Mouse (Mus musculus) urinary bladder, postnatal 14 days (tissue): ENCODE data around the gene Lrrc46.

Experiments used
- DNase-seq: peaks from one replicate; pipeline ENCODE4 v3.0.0; 2021; ENCODE audit warnings: low spot score

Lrrc46 gene

GRCm38 (mm10) chr11:97049492-97050085 lies 8.4 kb upstream of the Lrrc46 start:
- no peak for DNase-seq

- DNase-seq = no peak
Observed at GRCm38 (mm10) chr11:97048090-97048650, 7.0 kb upstream of the Lrrc46 start.

DNA sequence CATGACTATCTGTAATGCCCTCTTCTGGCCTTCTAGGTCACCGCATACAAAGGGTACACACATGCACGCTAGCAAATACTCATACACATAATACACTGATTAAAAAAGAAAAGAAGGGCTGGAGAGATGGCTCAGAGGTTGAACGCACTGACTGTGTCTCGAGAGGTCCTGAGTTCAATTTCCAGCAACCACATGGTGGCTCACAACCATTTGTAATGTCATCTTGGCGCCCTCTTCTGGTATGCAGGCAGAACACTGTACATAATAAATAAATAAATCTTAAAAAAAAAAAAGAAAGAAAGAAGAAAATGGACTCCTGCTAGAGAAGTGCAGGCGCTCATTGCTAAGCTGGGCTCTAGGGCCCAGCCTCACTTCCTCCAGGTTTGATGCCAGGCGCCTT lies 4.7 kb upstream of the Lrrc46 start:
- no peak for DNase-seq

- no peak for DNase-seq
Observed at GRCm38 (mm10) chr11:97044902-97045301, 3.7 kb upstream of the Lrrc46 start.

GRCm38 (mm10) chr11:97040301-97041021 lies 746 bp downstream of the Lrrc46 start:
- no peak for DNase-seq

GRCm38 (mm10) chr11:97038881-97039280 lies 2.3 kb downstream of the Lrrc46 start:
- no peak for DNase-seq

DNA sequence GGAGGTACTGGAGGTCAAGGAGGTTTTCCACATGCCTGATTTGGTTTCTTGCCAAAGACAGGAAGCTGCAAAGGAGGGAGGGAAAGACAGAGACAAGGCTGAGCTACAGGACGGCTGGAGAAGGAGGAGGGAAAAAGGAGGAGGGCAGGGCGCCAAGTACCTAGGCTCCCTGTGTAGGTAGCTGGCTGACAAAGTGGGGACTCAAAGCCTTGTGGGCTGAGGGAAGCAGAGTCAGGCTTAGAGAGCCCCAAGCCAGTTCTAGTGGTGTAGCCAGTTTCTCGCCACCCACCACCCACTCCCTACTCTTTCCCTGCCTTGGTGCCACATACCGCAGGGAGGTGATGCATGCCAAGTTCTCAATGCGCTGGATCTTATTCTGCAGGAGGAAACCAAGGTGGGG lies 5.1 kb downstream of the Lrrc46 start:
- DNase-seq = no peak

DNA sequence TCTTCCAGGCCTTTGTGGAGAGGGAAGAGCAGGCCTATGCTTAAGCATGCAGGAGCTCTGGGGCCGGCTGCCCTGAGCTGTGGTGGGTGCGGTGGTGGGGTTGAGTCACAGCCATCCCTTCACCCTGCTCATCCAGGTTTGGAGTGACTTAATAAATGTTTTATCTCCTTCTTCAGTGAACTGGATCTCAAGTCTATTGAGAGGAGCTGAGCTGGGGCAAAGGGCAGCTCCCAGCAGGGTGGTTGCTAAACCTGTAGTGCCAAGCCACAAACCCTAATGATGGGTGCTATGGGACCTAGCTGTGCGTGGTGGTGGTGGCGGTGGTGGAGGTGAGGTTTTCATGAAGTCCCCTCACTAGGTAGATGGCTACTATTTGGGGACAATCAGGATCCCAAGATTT lies 7.4 kb downstream of the Lrrc46 start:
- DNase-seq = no peak

DNA sequence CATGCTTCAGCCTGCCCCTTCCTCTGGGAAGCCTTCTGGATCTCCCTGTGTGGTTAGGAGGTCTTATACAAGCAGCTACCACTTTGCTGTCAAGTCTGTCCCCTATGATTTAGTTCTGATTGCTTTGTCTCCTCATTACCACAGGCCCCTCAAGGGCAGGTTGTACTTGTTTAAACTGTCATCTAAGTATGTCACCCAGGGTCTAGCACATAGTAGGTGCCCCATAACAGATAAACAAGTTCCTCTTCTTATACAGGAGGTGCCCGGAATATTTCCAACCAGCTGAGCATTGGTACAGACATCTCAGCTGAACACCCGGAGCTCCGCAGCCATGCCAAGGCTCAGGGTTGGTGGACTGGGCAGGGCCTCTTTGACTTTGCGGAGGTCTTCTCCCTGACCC lies 8.7 kb downstream of the Lrrc46 start:
- DNase-seq = no peak

DNA sequence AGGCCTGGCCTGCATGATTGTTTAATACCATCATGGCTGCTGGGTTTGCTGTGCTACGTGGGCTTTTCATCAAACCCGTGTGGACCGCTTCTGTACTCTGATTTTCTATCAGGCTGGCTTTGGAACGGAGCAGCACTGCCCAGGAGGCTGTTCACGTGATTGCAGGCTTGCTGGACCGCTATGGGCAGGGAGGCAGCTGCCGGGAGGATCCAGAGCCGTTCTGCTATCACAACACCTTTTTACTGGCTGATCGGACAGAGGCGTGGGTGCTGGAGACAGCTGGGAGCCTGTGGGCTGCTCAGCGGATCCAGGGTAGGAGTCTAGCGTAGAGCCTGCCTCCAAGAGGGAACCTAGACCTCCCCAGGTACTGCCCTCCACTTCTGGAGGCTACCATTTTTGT lies 9.2 kb downstream of the Lrrc46 start:
- no peak for DNase-seq

- no peak for DNase-seq
Observed at GRCm38 (mm10) chr11:97030426-97030825, 10.8 kb downstream of the Lrrc46 start.

- DNase-seq = peak; percentile 80
Observed at GRCm38 (mm10) chr11:97029686-97030417, 11.4 kb downstream of the Lrrc46 start, which contains the start of gene Scrn2. Gene Scrn2 (plus strand): TSS chr11:97029938.

DNA sequence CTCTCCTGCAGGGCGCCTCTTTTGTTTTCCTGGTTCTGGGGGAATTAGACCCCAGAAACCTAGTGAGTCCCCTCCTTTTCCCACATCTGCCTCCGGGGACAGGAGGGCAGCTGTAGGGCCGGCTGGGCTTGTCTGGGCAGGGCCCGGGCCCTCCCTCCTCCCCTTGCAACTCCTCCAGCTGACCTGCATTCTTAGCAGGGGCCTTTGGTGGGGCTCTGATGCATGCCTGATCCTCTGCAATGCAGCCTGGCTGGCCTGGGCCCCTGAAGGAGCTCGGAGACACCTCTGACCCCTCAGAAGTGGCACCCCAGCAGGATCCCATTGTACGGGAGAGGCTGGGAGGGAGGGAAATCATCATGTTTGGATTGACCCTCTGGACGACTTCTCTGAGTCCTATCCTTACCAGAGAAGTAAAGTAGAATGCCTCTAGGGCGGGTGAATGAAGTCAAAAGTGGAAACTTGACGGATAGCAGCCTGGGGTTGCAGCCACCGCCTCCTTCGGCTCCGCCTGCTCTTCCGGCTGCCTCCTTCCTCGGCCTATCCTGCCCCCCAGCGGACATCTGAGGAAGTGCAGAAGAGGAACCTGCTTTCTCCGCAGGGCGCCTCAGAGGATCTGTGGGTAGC lies 15.4 kb downstream of the Lrrc46 start:
- DNase-seq = peak; percentile 88

DNA sequence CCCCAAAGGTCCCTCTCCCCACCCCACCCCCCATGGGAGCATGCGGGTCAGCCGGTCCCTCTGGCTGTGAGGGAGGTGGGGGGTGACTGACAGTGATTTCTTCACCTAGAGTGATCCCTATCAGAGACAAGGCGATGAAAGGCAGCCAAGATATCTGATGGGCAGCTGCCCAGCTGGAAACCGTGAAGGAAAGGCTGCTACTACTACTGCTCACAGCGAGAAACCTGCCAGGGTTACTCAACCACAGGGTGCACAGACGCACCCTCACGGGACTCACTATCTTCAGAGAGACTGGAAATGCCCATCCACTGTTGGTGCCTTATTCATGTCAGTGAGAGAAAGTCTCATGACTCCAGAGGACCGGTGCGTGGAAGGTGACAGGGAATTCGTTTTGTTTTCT lies 16.2 kb downstream of the Lrrc46 start:
- peak; percentile 77 for DNase-seq

DNA sequence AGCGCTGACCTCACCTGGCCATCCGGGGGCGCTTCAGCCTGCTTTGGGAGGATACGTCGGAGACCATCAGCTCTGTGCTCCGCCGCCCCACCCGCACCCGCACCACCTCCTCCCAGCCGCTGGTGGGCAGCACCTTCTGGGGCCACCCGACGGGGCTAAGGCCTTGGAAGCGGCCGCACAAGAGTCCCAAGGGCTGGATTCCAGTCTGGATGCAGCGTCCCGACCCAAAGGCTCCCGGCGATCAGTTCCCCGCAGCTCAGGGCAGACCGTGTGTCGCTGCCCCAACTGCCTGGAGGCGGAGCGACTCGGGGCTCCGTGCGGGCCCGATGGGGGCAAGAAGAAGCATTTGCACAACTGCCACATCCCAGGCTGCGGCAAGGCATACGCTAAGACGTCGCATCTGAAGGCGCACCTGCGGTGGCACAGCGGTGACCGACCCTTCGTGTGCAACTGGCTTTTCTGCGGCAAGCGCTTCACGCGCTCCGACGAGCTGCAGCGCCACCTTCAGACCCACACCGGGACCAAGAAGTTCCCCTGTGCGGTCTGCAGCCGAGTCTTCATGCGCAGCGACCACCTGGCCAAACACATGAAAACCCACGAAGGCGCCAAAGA lies 19.2 kb downstream of the Lrrc46 start:
- peak; percentile 71 for DNase-seq

DNA sequence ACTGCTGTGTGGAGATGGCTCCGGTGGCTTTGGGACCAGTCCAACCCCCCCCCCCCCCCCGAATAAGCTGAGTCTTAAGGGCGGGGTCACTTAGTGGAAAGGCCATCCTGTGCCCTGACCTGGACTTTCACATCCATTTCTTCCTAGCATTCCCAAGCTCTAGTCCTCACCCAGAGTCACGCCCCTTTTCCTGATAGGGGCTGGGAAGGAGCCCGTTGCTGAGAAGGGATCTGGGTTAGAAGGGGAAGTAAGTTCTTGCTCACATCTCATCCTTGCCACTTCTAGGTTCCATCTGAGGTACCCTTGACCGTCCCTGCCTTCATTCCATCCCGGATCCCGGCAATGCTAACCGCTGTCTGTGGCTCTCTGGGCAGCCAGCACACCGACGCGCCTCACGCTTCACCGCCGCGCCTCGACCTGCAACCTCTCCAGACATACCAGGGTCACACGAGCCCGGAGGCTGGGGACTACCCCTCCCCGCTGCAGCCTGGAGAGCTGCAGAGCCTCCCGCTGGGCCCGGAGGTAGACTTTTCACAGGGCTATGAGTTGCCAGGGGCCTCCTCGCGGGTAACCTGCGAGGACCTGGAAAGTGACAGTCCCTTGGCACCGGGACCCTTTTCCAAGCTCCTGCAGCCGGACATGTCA lies 20.0 kb downstream of the Lrrc46 start:
- DNase-seq = no peak

GRCm38 (mm10) chr11:97019345-97019708 lies 21.9 kb downstream of the Lrrc46 start:
- no peak for DNase-seq

GRCm38 (mm10) chr11:97018583-97019344 lies 22.4 kb downstream of the Lrrc46 start:
- DNase-seq = peak; percentile 66

- DNase-seq = no peak
Observed at GRCm38 (mm10) chr11:97017696-97018582, 23.3 kb downstream of the Lrrc46 start.
